Mouse (Mus musculus) E14TG2a.4 (cell line): ENCODE measurements around the gene Tex12.

Source experiments
- CTCF ChIP-seq: conservative IDR thresholded peaks from 2 replicates; pipeline ENCODE4 v1.5.1; 2014; ENCODE audit warnings: low read length
- NANOG ChIP-seq: IDR thresholded peaks from 2 replicates; pipeline ENCODE4 v1.6.1; 2014; ENCODE audit warnings: borderline replicate concordance, low read length, mixed read lengths
- POU5F1 ChIP-seq: IDR thresholded peaks from 2 replicates; pipeline ENCODE4 v1.6.1; 2014; ENCODE audit warnings: low read length, borderline replicate concordance

DNA sequence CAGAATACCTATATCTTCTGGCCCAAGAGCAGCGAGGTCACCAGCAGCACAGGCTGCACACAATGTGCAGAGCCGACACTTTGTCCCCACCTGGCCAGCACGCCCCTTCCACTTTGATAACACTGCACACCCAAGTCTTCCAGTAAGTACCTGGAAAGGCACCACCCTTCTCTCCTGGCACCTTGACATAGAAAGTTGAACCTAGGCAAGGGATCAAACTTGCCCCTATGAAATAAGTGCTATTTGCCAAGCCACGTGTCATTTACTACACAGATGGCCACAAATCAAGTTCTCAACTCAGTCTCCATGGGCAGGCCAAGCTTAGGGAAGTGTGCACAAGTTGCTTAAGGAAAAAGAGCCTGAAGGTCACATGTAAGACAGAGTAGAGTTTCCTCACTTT is 25.8 kb upstream of the Tex12 start:
- TF ChIP-seq CTCF (no peak), POU5F1 (no peak), NANOG (no peak)
